Mouse (Mus musculus): ENCODE results near the gene Disc1. TPM values are rescaled to one million over a fixed set of nuclear protein-coding genes. Genes with fewer than 3 reads are reported as not detected.

Disc1 gene
- polyA plus RNA-seq (2014; fragmentation: Nextera tagmentation; extraction: Ambion mirVana), result 0.94 and 1.2 TPM in 2 replicates

DNA sequence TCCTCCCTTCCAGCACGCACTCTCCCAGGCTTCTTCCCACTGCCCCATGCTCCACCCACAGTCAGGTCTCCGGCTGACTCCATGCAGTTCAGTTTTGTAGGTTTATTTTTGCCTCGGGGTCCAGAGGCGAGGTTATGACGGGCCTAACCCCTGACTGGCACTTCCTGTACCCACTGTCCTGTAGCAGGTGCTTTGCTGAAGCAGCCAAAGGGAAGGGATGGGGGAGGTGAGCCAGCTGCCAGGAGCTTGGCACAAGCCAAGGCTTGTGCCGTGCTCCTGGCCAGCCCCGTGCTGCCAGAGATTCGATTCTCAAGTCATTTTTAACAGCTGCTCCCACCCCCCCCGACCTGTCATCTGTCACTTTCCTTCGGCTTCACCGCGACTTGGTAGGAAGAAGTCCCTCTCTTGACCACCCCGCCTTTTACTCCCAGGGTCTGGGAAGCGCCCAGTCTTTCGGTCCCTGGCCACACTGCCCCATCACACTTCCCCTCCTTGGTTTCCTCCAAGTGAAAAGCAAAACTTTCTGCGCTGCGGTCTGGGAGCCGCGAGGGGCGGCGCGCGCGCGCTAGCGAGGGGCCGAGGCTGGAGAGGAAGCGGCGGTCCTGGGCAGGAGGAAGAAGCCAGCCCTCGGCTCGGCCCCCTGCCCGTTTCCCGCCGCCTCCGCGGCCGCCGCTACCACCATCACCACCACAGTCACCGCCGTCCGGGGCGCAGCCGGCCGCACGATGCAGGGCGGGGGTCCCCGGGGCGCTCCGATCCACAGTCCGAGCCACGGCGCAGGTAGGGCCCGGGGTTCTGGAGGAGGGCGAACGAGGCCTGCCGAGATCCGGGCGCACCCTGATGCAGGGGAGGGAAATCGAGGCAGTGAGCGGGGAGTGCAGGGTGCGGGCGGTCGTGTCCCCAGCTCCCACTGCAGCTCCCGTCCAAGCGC is at the start of gene Disc1:
Gene Disc1, plus strand, starts transcription at position 691 of the 931 bp plus-strand sequence.
- H3K27ac ChIP-seq (ENCODE audit: low read depth, low read length), result no peak within 1 kb of the TSS
- H3K27me3 ChIP-seq (ENCODE audit: control insufficient read depth, insufficient read depth, low read length), result peaks cover 31% of the 10 kb centered on the region
- 0 out of 2 replicates have a peak, but pooled peaks cover 2% of the 10 kb centered on the region for H3K9me3 ChIP-seq (ENCODE audit: control insufficient read depth, low read length)
- H3K4me2 ChIP-seq (ENCODE audit: low read depth), result peak within 1 kb of the TSS; percentile 87
- H3K4me1 ChIP-seq (ENCODE audit: control insufficient read depth, insufficient read depth, low read length), result no peaks in the 10 kb centered on the region
- H3K36me3 ChIP-seq (ENCODE audit: control insufficient read depth, insufficient read depth, low read length), result no peaks in the 10 kb centered on the region
- DNase-seq (ENCODE audit: low spot score) (peak; percentile 45), ATAC-seq (ENCODE audit: insufficient read depth, low FRiP score, low TSS enrichment) (no peak)
- H3K9ac ChIP-seq (ENCODE audit: low read length), result peak within 1 kb of the TSS; percentile 58
- H3K4me3 ChIP-seq (ENCODE audit: low read depth, low read length), result peak within 1 kb of the TSS; percentile 56
- 2% methylated on average over 50 of the region's 65 CpGs for WGBS

DNA sequence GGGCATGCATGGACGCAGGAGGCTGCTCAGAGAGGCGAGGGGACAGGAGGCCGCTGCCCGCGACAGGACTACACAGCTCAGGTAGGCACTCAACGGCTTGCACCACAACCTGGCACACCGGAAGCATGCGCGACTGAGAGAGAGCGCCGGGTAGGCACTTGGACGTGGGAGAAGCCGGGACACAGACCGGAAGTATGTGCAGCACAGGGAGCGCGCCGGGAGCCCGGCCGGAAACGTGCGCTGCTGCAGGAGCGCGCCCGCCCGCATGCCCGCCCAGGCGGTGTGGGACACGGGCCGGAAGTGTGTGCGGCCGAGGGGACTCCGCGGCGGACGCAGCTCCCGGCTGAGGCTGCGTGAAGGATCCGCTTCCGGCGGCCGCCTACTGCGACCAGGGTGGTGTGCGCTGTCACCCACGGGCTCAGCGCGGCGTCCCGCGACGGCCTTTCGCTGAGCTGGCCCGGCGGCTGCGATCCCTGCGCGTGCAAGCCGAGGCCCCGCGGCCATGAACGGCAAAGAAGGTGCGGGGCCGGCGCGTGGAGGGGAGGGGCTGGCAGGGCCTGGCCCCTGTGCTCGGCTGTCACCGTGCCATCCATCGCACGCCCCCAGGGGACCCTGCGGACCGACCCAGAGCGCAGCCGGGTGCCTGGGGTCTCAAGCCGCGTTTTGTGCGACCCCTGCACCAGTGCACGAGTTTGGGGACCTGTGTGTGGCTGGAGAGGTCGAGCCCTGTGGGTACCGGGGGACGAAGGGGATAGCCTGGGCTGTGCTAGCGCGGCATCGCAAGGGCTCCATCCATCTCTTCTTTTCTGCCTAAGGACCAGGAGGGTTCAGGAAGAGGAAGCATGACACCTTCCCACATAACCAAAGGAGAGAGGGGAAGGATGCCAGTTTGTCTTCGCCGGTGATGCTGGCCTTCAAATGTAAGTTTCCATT is 41.0 kb upstream of the Disc1 start, which contains the start of gene Tsnax:
Gene Tsnax, plus strand, starts transcription at position 303 of the 933 bp plus-strand sequence.
- H3K27ac ChIP-seq (ENCODE audit: low read depth, low read length), result peak within 1 kb of the TSS; percentile 68; the same call in 1 of the 2 replicates
- peaks cover 2% of the 10 kb centered on the region; the same call in 1 of the 2 replicates for H3K36me3 ChIP-seq (ENCODE audit: control insufficient read depth, insufficient read depth, low read length)
- H3K4me1 ChIP-seq (ENCODE audit: control insufficient read depth, insufficient read depth, low read length), result no peaks in the 10 kb centered on the region
- peak within 1 kb of the TSS; percentile 73 for H3K4me3 ChIP-seq (ENCODE audit: low read depth, low read length)
- H3K27me3 ChIP-seq (ENCODE audit: control insufficient read depth, insufficient read depth, low read length), result no peaks in the 10 kb centered on the region
- DNase-seq (ENCODE audit: low spot score) (peak; percentile 94), ATAC-seq (ENCODE audit: insufficient read depth, low FRiP score, low TSS enrichment) (peak; percentile 98)
- 3% methylated on average over 63 of the region's 84 CpGs for whole genome bisulfite sequencing
- H3K9me3 ChIP-seq (ENCODE audit: control insufficient read depth, low read length), result no peaks in the 10 kb centered on the region
- H3K4me2 ChIP-seq (ENCODE audit: low read depth), result peak within 1 kb of the TSS; percentile 60
- H3K9ac ChIP-seq (ENCODE audit: low read length), result peak within 1 kb of the TSS; percentile 92

- DNase-seq (ENCODE audit: low spot score) (no peak), ATAC-seq (ENCODE audit: insufficient read depth, low FRiP score, low TSS enrichment) (no peak)
- WGBS, result 94% methylated on average over 8 of the region's 8 CpGs
- no peaks in the 10 kb centered on the region for H3K27me3 ChIP-seq (ENCODE audit: control insufficient read depth, insufficient read depth, low read length)
- no peak overlapping the region for H3K27ac ChIP-seq (ENCODE audit: low read depth, low read length)
- no peak overlapping the region for H3K4me3 ChIP-seq (ENCODE audit: low read depth, low read length)
- H3K9ac ChIP-seq (ENCODE audit: low read length), result no peak overlapping the region
- peaks cover 10% of the 10 kb centered on the region for H3K36me3 ChIP-seq (ENCODE audit: control insufficient read depth, insufficient read depth, low read length)
- no peaks in the 10 kb centered on the region for H3K9me3 ChIP-seq (ENCODE audit: control insufficient read depth, low read length)
- no peak overlapping the region for H3K4me2 ChIP-seq (ENCODE audit: low read depth)
- no peaks in the 10 kb centered on the region for H3K4me1 ChIP-seq (ENCODE audit: control insufficient read depth, insufficient read depth, low read length)
Observed at GRCm38 (mm10) chr8:125024085-125024484, 29.9 kb upstream of the Disc1 start.

DNA sequence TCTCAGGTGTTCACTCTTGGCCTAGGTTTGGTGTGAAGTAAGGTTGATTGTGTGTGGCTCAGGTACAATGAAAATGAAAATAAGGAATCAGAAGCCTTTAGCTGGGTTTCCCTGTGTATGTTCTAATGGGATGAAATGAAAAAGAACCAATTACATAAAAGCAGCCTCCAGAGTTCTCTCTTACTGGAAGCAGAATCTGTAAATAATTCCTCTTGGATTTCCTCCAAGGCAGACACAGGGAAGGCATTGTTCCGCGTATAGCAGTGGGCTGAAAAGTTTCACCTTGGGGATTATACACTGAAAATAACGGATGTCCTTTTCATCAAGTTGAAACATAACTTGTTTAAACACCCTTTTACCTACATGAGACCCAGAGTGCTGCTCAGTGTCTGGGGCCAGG is 26.8 kb upstream of the Disc1 start:
- H3K4me1 ChIP-seq (ENCODE audit: control insufficient read depth, insufficient read depth, low read length), result no peaks in the 10 kb centered on the region
- H3K4me3 ChIP-seq (ENCODE audit: low read depth, low read length), result no peak overlapping the region
- no peaks in the 10 kb centered on the region for H3K9me3 ChIP-seq (ENCODE audit: control insufficient read depth, low read length)
- H3K27ac ChIP-seq (ENCODE audit: low read depth, low read length), result no peak overlapping the region
- no peaks in the 10 kb centered on the region for H3K27me3 ChIP-seq (ENCODE audit: control insufficient read depth, insufficient read depth, low read length)
- H3K36me3 ChIP-seq (ENCODE audit: control insufficient read depth, insufficient read depth, low read length), result peaks cover 18% of the 10 kb centered on the region
- H3K9ac ChIP-seq (ENCODE audit: low read length), result no peak overlapping the region
- H3K4me2 ChIP-seq (ENCODE audit: low read depth), result no peak overlapping the region
- WGBS, result 94% methylated on average over 3 of the region's 3 CpGs
- ATAC-seq (ENCODE audit: insufficient read depth, low FRiP score, low TSS enrichment), result no peak
- DNase-seq (ENCODE audit: low spot score), result no peak

- WGBS, result 93% methylated on average over 5 of the region's 5 CpGs
- no peak overlapping the region for H3K9ac ChIP-seq (ENCODE audit: low read length)
- no peak for ATAC-seq (ENCODE audit: insufficient read depth, low FRiP score, low TSS enrichment)
- H3K36me3 ChIP-seq (ENCODE audit: control insufficient read depth, insufficient read depth, low read length), result peaks cover 18% of the 10 kb centered on the region
- DNase-seq (ENCODE audit: low spot score), result no peak
- H3K4me2 ChIP-seq (ENCODE audit: low read depth), result no peak overlapping the region
- no peak overlapping the region for H3K27ac ChIP-seq (ENCODE audit: low read depth, low read length)
- no peak overlapping the region for H3K4me3 ChIP-seq (ENCODE audit: low read depth, low read length)
- H3K9me3 ChIP-seq (ENCODE audit: control insufficient read depth, low read length), result no peaks in the 10 kb centered on the region
- no peaks in the 10 kb centered on the region for H3K27me3 ChIP-seq (ENCODE audit: control insufficient read depth, insufficient read depth, low read length)
- H3K4me1 ChIP-seq (ENCODE audit: control insufficient read depth, insufficient read depth, low read length), result no peaks in the 10 kb centered on the region
Observed at GRCm38 (mm10) chr8:125028841-125029240, 25.2 kb upstream of the Disc1 start.

GRCm38 (mm10) chr8:125031276-125031675 is 22.7 kb upstream of the Disc1 start:
- H3K27ac ChIP-seq (ENCODE audit: low read depth, low read length), result no peak overlapping the region
- H3K9ac ChIP-seq (ENCODE audit: low read length), result no peak overlapping the region
- H3K9me3 ChIP-seq (ENCODE audit: control insufficient read depth, low read length), result no peaks in the 10 kb centered on the region
- no peak overlapping the region for H3K4me3 ChIP-seq (ENCODE audit: low read depth, low read length)
- H3K27me3 ChIP-seq (ENCODE audit: control insufficient read depth, insufficient read depth, low read length), result no peaks in the 10 kb centered on the region
- 78% methylated on average over 5 of the region's 5 CpGs for WGBS
- DNase-seq (ENCODE audit: low spot score), result no peak
- ATAC-seq (ENCODE audit: insufficient read depth, low FRiP score, low TSS enrichment), result no peak
- H3K4me2 ChIP-seq (ENCODE audit: low read depth), result no peak overlapping the region
- no peaks in the 10 kb centered on the region for H3K4me1 ChIP-seq (ENCODE audit: control insufficient read depth, insufficient read depth, low read length)
- peaks cover 11% of the 10 kb centered on the region for H3K36me3 ChIP-seq (ENCODE audit: control insufficient read depth, insufficient read depth, low read length)

- ATAC-seq (ENCODE audit: insufficient read depth, low FRiP score, low TSS enrichment), result peak; percentile 45; the same call in 1 of the 2 replicates
- Histone ChIP-seq H3K4me3 (ENCODE audit: low read depth, low read length) (no peak overlapping the region), H3K27ac (ENCODE audit: low read depth, low read length) (no peak overlapping the region), H3K4me2 (ENCODE audit: low read depth) (no peak overlapping the region), H3K9ac (ENCODE audit: low read length) (no peak overlapping the region), H3K36me3 (ENCODE audit: control insufficient read depth, insufficient read depth, low read length) (peaks cover 12% of the 10 kb centered on the region), H3K27me3 (ENCODE audit: control insufficient read depth, insufficient read depth, low read length) (no peaks in the 10 kb centered on the region), H3K4me1 (ENCODE audit: control insufficient read depth, insufficient read depth, low read length) (no peaks in the 10 kb centered on the region), H3K9me3 (ENCODE audit: control insufficient read depth, low read length) (no peaks in the 10 kb centered on the region)
- WGBS, result 35% methylated on average over 8 of the region's 8 CpGs
- DNase-seq (ENCODE audit: low spot score), result peak; percentile 71
Observed at GRCm38 (mm10) chr8:125034669-125035068, 19.3 kb upstream of the Disc1 start.

- WGBS, result 72% methylated on average over 7 of the region's 7 CpGs
- Histone ChIP-seq H3K4me1 (ENCODE audit: control insufficient read depth, insufficient read depth, low read length) (no peaks in the 10 kb centered on the region), H3K27me3 (ENCODE audit: control insufficient read depth, insufficient read depth, low read length) (no peaks in the 10 kb centered on the region), H3K9me3 (ENCODE audit: control insufficient read depth, low read length) (no peaks in the 10 kb centered on the region), H3K4me2 (ENCODE audit: low read depth) (no peak overlapping the region), H3K27ac (ENCODE audit: low read depth, low read length) (no peak overlapping the region), H3K36me3 (ENCODE audit: control insufficient read depth, insufficient read depth, low read length) (peaks cover 6% of the 10 kb centered on the region), H3K9ac (ENCODE audit: low read length) (no peak overlapping the region), H3K4me3 (ENCODE audit: low read depth, low read length) (no peak overlapping the region)
- DNase-seq (ENCODE audit: low spot score), result no peak
- ATAC-seq (ENCODE audit: insufficient read depth, low FRiP score, low TSS enrichment), result no peak
Observed at GRCm38 (mm10) chr8:125037081-125037480, 16.9 kb upstream of the Disc1 start.
